Mouse (Mus musculus): ENCODE data around the gene Iqgap2.

GRCm38 (mm10) chr13:95609088-95609420, 282.7 kb downstream of the Iqgap2 start:
- no peak for TF ChIP-seq CTCF (IDR thresholded peaks at IDR 0.05; ENCODE audit: control insufficient read depth, insufficient read depth, insufficient read length)
- TF ChIP-seq MAX (IDR thresholded peaks at IDR 0.05), result no peak
- no peak for TF ChIP-seq USF1 (IDR thresholded peaks at IDR 0.05; ENCODE audit: low read depth)

Data from C2C12 (cell line).